Mouse (Mus musculus): Measurements from ENCODE around the gene Cdk14.

DNA sequence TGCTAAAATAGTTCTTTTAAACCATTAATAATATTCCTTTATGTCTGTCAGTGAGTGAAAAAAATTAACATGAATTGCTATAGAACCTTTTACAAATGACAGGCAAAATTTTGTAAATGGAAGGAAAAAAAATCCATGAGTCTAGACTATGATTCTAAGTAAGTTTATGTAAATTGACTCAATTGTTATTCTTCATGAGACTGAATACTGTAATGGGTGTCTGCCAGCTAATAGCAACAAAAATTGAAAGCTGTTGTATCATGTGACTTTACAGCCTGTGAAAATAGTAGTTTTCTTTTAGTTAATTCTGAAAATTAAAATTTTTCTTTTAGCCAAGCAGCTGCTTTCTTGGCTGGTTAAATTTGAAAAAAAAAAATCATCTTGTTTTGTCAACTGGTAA is 234.6 kb downstream of the Cdk14 start:
- TF ChIP-seq CTCF (IDR thresholded peaks at IDR 0.05) (no peak), EP300 (IDR thresholded peaks at IDR 0.05) (no peak)
